Mouse (Mus musculus) cerebellum, adult 2 months (tissue): ENCODE data around the gene Olfr556.

ENCODE experiments used
- CTCF ChIP-seq: fragments of 200-500 bp; IDR thresholded peaks from 2 replicates; pipeline ENCODE4 v1.5.1; 2011; ENCODE audit warnings: low read depth, mild to moderate bottlenecking, control low read depth, low read length, moderate library complexity, borderline replicate concordance; ENCODE audit not compliant: insufficient read depth
- POLR2A ChIP-seq: fragments of 200-500 bp; IDR thresholded peaks from 2 replicates; pipeline ENCODE4 v1.6.1; 2011; ENCODE audit warnings: low read length, control low read depth, borderline replicate concordance; ENCODE audit not compliant: insufficient read depth

DNA sequence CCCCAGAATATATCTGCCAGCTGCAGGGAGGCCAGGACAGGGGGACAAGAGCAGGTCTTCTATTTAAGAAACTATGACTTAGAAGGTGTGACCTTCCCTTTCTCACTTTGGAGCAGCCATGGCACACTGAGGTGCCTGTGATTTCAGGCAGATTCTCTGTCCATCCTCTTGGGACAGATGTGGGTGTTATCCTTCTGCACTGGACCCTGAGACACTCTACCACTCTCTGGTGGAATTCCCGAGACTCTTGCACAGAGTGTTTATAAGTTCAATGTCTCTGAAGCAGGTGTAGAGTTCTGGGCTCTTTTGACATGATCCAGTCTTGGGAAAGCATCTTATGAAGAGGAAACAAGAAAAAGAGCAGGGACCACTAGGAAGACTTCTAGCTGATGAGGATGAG, 26.6 kb upstream of the Olfr556 start, which contains the start of gene Olfr554:
- TF ChIP-seq CTCF (no peak), POLR2A (no peak)
